8 mouse cellular contexts compared by ENCODE assay signal in the genomic region with DNA sequence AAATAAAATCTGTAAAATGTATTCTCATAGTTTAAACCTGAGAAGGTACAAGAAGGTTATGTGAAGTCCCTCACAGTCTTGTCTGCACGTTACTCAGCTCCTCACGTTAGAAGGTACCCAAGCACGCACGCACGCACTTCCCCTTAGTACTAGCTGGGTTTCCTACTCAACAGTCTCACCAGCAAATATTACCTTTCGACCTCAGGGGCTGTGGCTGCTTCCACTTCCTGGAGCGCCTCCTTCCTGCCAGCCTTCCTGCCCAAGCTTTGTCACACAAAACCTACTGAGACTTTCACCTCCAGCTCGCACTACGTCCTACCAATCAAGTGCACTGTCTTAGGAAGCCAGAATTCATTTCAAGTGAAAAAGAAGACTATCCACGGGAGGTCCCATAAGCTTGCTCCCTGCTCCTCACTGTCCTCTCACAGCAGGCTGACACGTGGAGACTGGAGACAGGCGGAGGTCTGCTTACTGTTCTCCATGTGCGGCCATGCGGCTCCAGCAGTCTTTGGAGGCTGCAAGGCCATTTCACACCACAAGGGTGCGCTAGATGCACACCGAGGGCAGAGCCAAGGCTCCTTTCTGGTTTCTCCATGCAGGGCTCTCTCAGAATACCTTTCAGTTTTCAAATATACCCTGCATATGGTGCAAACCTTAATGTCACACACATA. TPM values are rescaled to one million over a fixed set of nuclear protein-coding genes. Genes with fewer than 3 reads are reported as not detected.
A peak's percentile ranks its signal among the peaks of the same experiment; 100 is the strongest.
DNase-seq lines count a peak whose midpoint lies in the region; ATAC-seq and TF ChIP-seq lines count a peak whose summit lies in the region.

No protein-coding gene starts in this region.

- peak; percentile 71; the same call in 1 of the 2 replicates for ATAC-seq in embryonic facial prominence, embryonic 13.5 days (ENCODE audit: insufficient number of reproducible peaks, insufficient read depth, low FRiP score, low TSS enrichment, low read depth)
- ATAC-seq in limb, embryonic 11.5 days (ENCODE audit: insufficient number of reproducible peaks, low FRiP score, low TSS enrichment, low read depth) = peak; percentile 68
- ATAC-seq in midbrain, embryonic 15.5 days (replicated peaks) = 0 out of 2 replicates have a peak, but pooled peaks have one; percentile 56

- peaks cover 4% of the 10 kb centered on the region for H3K36me3 ChIP-seq in embryonic facial prominence, embryonic 13.5 days
- no peaks in the 10 kb centered on the region; the same call in 1 of the 2 replicates for H3K36me3 ChIP-seq in heart, adult 2 months (ENCODE audit: control insufficient read depth, insufficient read depth, low read length)
- H3K36me3 ChIP-seq in kidney, adult 2 months (ENCODE audit: control insufficient read depth, insufficient read depth, low read length) = no peaks in the 10 kb centered on the region
- H3K36me3 ChIP-seq in limb, embryonic 11.5 days (ENCODE audit: control insufficient read depth, insufficient read depth, low read length) = no peaks in the 10 kb centered on the region; the same call in 1 of the 2 replicates
- H3K36me3 ChIP-seq in midbrain, embryonic 15.5 days (replicated peaks) = no peaks in the 10 kb centered on the region
- 0 out of 2 replicates have a peak, but pooled peaks cover 2% of the 10 kb centered on the region for H3K36me3 ChIP-seq in spleen, adult 2 months (ENCODE audit: control insufficient read depth, insufficient read depth, low read length)

- peak overlapping the region; percentile 45 for H3K4me2 ChIP-seq in embryonic facial prominence, embryonic 13.5 days
- H3K4me2 ChIP-seq in limb, embryonic 11.5 days (ENCODE audit: low read depth, severe bottlenecking) = peak overlapping the region; percentile 28; the same call in 1 of the 2 replicates
- no peak overlapping the region; the same call in 1 of the 2 replicates for H3K4me2 ChIP-seq in midbrain, embryonic 15.5 days

- H3K4me1 ChIP-seq in embryonic facial prominence, embryonic 13.5 days = peaks cover 8% of the 10 kb centered on the region; the same call in 1 of the 2 replicates
- H3K4me1 ChIP-seq in heart, adult 2 months (ENCODE audit: control insufficient read depth, insufficient read depth, low read length) = peaks cover 4% of the 10 kb centered on the region
- peaks cover 5% of the 10 kb centered on the region; the same call in 1 of the 2 replicates for H3K4me1 ChIP-seq in kidney, adult 2 months (ENCODE audit: control insufficient read depth, insufficient read depth, low read length)
- H3K4me1 ChIP-seq in limb, embryonic 11.5 days (ENCODE audit: control insufficient read depth, insufficient read depth, low read length) = no peaks in the 10 kb centered on the region
- H3K4me1 ChIP-seq in midbrain, embryonic 15.5 days = peaks cover 5% of the 10 kb centered on the region; the same call in 1 of the 2 replicates
- no peaks in the 10 kb centered on the region for H3K4me1 ChIP-seq in spleen, adult 2 months (ENCODE audit: control insufficient read depth, insufficient read depth, insufficient read length)

- intact Hi-C loops in heart, adult 2 months (cut with DNase I) = loop anchor here (1.0 kb wide), 2 partner anchors 54 to 227 kb away; no protein-coding TSS in a partner anchor

- peak overlapping the region; percentile 16 for H3K4me3 ChIP-seq in embryonic facial prominence, embryonic 13.5 days
- no peak overlapping the region for H3K4me3 ChIP-seq in heart, adult 2 months
- no peak overlapping the region for H3K4me3 ChIP-seq in kidney, adult 2 months (ENCODE audit: insufficient read depth, low read depth, low read length)
- H3K4me3 ChIP-seq in limb, embryonic 11.5 days (ENCODE audit: low read depth, low read length) = no peak overlapping the region
- no peak overlapping the region for H3K4me3 ChIP-seq in midbrain, embryonic 15.5 days
- peak overlapping the region; percentile 35; the same call in 1 of the 2 replicates for H3K4me3 ChIP-seq in spleen, adult 2 months (ENCODE audit: extremely low read depth, insufficient read depth, insufficient read length)

- no peaks in the 10 kb centered on the region for H3K9me3 ChIP-seq in embryonic facial prominence, embryonic 13.5 days
- no peaks in the 10 kb centered on the region for H3K9me3 ChIP-seq in limb, embryonic 11.5 days (ENCODE audit: control insufficient read depth, low read length)
- H3K9me3 ChIP-seq in midbrain, embryonic 15.5 days = no peaks in the 10 kb centered on the region

- no peaks in the 10 kb centered on the region for H3K27me3 ChIP-seq in embryonic facial prominence, embryonic 13.5 days
- H3K27me3 ChIP-seq in heart, adult 2 months (ENCODE audit: control insufficient read depth, insufficient read depth, low read length) = no peaks in the 10 kb centered on the region
- H3K27me3 ChIP-seq in kidney, adult 2 months (replicated peaks; ENCODE audit: control insufficient read depth, insufficient read depth, low read length) = no peaks in the 10 kb centered on the region
- no peaks in the 10 kb centered on the region for H3K27me3 ChIP-seq in limb, embryonic 11.5 days (ENCODE audit: control insufficient read depth, insufficient read depth, low read length)
- H3K27me3 ChIP-seq in midbrain, embryonic 15.5 days (replicated peaks) = no peaks in the 10 kb centered on the region
- H3K27me3 ChIP-seq in spleen, adult 2 months (ENCODE audit: control insufficient read depth, insufficient read depth, low read length) = no peaks in the 10 kb centered on the region

- 0 out of 2 replicates have a peak overlapping the region, but pooled peaks have one; percentile 49 for H3K9ac ChIP-seq in embryonic facial prominence, embryonic 13.5 days
- H3K9ac ChIP-seq in heart, adult 2 months (ENCODE audit: low read depth, low read length) = no peak overlapping the region
- peak overlapping the region; percentile 7; the same call in 1 of the 2 replicates for H3K9ac ChIP-seq in limb, embryonic 11.5 days (ENCODE audit: low read length)
- H3K9ac ChIP-seq in midbrain, embryonic 15.5 days = no peak overlapping the region

- H3K79me2 ChIP-seq in heart, adult 2 months (replicated peaks; ENCODE audit: control insufficient read depth, insufficient read depth, low read length) = no peaks in the 10 kb centered on the region

- peak; percentile 93 for TF ChIP-seq EP300 in heart, adult 2 months (IDR thresholded peaks at IDR 0.05; ENCODE audit: insufficient read depth, low read depth, low read length)

- TF ChIP-seq CTCF in heart, adult 2 months (IDR thresholded peaks at IDR 0.05) = no peak
- peak; percentile 97 for TF ChIP-seq CTCF in kidney, adult 2 months (conservative IDR thresholded peaks at IDR 0.05; ENCODE audit: insufficient read depth, insufficient read length, low read depth, low read length)
- peak; percentile 98 for TF ChIP-seq CTCF in spleen, adult 2 months (IDR thresholded peaks at IDR 0.05; ENCODE audit: extremely low read depth, insufficient read depth, insufficient read length, insufficient replicate concordance)

- H3K27ac ChIP-seq in embryonic facial prominence, embryonic 13.5 days = peak overlapping the region; percentile 5; the same call in 1 of the 2 replicates
- H3K27ac ChIP-seq in heart, adult 2 months = no peak overlapping the region; the same call in 1 of the 2 replicates
- no peak overlapping the region for H3K27ac ChIP-seq in kidney, adult 2 months (ENCODE audit: insufficient read depth, low read depth, low read length)
- H3K27ac ChIP-seq in limb, embryonic 11.5 days (replicated peaks; ENCODE audit: low read depth, low read length) = no peak overlapping the region
- H3K27ac ChIP-seq in midbrain, embryonic 15.5 days = no peak overlapping the region
- peak overlapping the region; percentile 66 for H3K27ac ChIP-seq in spleen, adult 2 months (ENCODE audit: insufficient read depth, low read length)

- TF ChIP-seq POLR2A in heart, adult 2 months (IDR thresholded peaks at IDR 0.05; ENCODE audit: insufficient read depth, low read depth, low read length) = no peak
- TF ChIP-seq POLR2A in kidney, adult 2 months (IDR thresholded peaks at IDR 0.05; ENCODE audit: low read depth, low read length) = no peak
- no peak for TF ChIP-seq POLR2A in spleen, adult 2 months (IDR thresholded peaks at IDR 0.05; ENCODE audit: low read depth, low read length)

- DNase-seq in 3T3-L1 (ENCODE audit: low read depth, low spot score) = peak; percentile 89
- DNase-seq in adrenal gland, postnatal 4 days (ENCODE audit: low spot score in 2 of 2) = peak; percentile 81 to 84
- peak; percentile 88 to 93 for DNase-seq in heart, adult 2 months
- peak; percentile 93 for DNase-seq in kidney, adult 2 months
- DNase-seq in limb, embryonic 11.5 days (ENCODE audit: low spot score) = peak; percentile 95
- peak; percentile 78 to 90 for DNase-seq in spleen, adult 2 months (ENCODE audit: low read depth in 1 of 2, low spot score in 2 of 2)

- WGBS in embryonic facial prominence, embryonic 13.5 days = 30% methylated on average over 16 of the region's 16 CpGs
- 27% methylated on average over 16 of the region's 16 CpGs for WGBS in heart, adult 2 months
- WGBS in kidney, adult 2 months = 32% methylated on average over 16 of the region's 16 CpGs
- 30% methylated on average over 16 of the region's 16 CpGs for WGBS in limb, embryonic 11.5 days
- WGBS in midbrain, embryonic 15.5 days = 41% methylated on average over 16 of the region's 16 CpGs
- 4% methylated on average over 16 of the region's 16 CpGs for WGBS in spleen, adult 2 months

RNA-seq across cellular contexts. Expression of a gene that starts 18.5 kb away (rescaled TPM):
- total RNA-seq in adrenal gland, postnatal 4 days (2021) = 10 to 100 TPM; 34.8 to 48.5 TPM
- polyA plus RNA-seq in embryonic facial prominence, embryonic 13.5 days (2015; fragmentation: Nextera tagmentation; extraction: Ambion mirVana) = 20.2 and 23.6 TPM in 2 replicates
- total RNA-seq in heart, adult 2 months (2021) = 10 to 100 TPM; 24.5 to 27.7 TPM
- 12.9 and 17.8 TPM in 2 replicates for polyA plus RNA-seq in heart, adult 2 months (2012; rRNA removed)
- polyA plus RNA-seq in kidney, adult 2 months (2012; rRNA removed) = 26.2 and 26.4 TPM in 2 replicates
- 20.7 and 20.8 TPM in 2 replicates for polyA plus RNA-seq in limb, embryonic 11.5 days (2014; fragmentation: Nextera tagmentation; extraction: Ambion mirVana)
- 25.5 and 29.3 TPM in 2 replicates for polyA plus RNA-seq in midbrain, embryonic 15.5 days (2015; fragmentation: Nextera tagmentation; extraction: Ambion mirVana)
- 21.8 and 25.1 TPM in 2 replicates for polyA plus RNA-seq in spleen, adult 2 months (2012; rRNA removed)

Comparison
In these comparisons a context has a peak if more than half of its experiments do, and no peak if none do; other contexts are left out.
1. H3K27ac ChIP-seq: peak in embryonic facial prominence, embryonic 13.5 days (single experiment) and spleen, adult 2 months (single experiment); none in heart, adult 2 months (single experiment), kidney, adult 2 months (single experiment), limb, embryonic 11.5 days (single experiment) and midbrain, embryonic 15.5 days (single experiment).
2. H3K4me3 ChIP-seq: peak in embryonic facial prominence, embryonic 13.5 days (single experiment) and spleen, adult 2 months (single experiment); none in heart, adult 2 months (single experiment), kidney, adult 2 months (single experiment), limb, embryonic 11.5 days (single experiment) and midbrain, embryonic 15.5 days (single experiment).
3. H3K9ac ChIP-seq: peak in embryonic facial prominence, embryonic 13.5 days (single experiment) and limb, embryonic 11.5 days (single experiment); none in heart, adult 2 months (single experiment) and midbrain, embryonic 15.5 days (single experiment).
4. Peak in every context shown above with its lines, with median percentiles within 50 percentile points of each other: DNase-seq and ATAC-seq.